Mouse (Mus musculus) inflammation-experienced regulatory T-cells, adult 6 months (primary cell): Measurements from ENCODE around the gene Emid1. TPM values are rescaled to one million over a fixed set of nuclear protein-coding genes. Genes with fewer than 3 reads are reported as not detected.
"Not testable (repeated sequence)": the region's sequence is repeated elsewhere in the genome, so short reads cannot be mapped to it uniquely, and the experiment has no call there.

ENCODE experiments used
- ATAC-seq: one replicate; pipeline ENCODE4 v1.8.0; 2017
- polyA plus RNA-seq, 3 experiments: library from polyadenylated mRNA; unstranded; fragments of 100-300 nt; shearing (Covaris generic); gene quantifications; one replicate each; pipeline ENCODE4 v1.2.1; 2017

Emid1 gene
- polyA plus RNA-seq, 3 experiments from 2014 or later: 0.83 TPM; not detected in 2

GRCm38 (mm10) chr11:5102384-5102783, 49.7 kb downstream of the Emid1 start:
- no peak for ATAC-seq

- ATAC-seq: no peak
Observed at GRCm38 (mm10) chr11:5101641-5102040, 50.4 kb downstream of the Emid1 start.

- ATAC-seq: no peak
Observed at GRCm38 (mm10) chr11:5100801-5101200, 51.3 kb downstream of the Emid1 start.

- ATAC-seq: no peak
Observed at GRCm38 (mm10) chr11:5100283-5100682, 51.8 kb downstream of the Emid1 start.

- ATAC-seq: no peak
Observed at GRCm38 (mm10) chr11:5099576-5100183, 52.4 kb downstream of the Emid1 start.

GRCm38 (mm10) chr11:5098736-5099542, 53.1 kb downstream of the Emid1 start, which contains the start of the genes Rhbdd3 and Ewsr1:
TSS of gene Rhbdd3 (plus strand) at chr11:5098926.
TSS of gene Ewsr1 (minus strand) at chr11:5099266.
- ATAC-seq: peak; percentile 86

- no peak for ATAC-seq
Observed at GRCm38 (mm10) chr11:5098035-5098735, 53.9 kb downstream of the Emid1 start.

- no peak for ATAC-seq
Observed at GRCm38 (mm10) chr11:5096480-5097020, 55.5 kb downstream of the Emid1 start.

GRCm38 (mm10) chr11:5095877-5096276, 56.2 kb downstream of the Emid1 start:
- ATAC-seq: no peak

- no peak for ATAC-seq
Observed at GRCm38 (mm10) chr11:5091706-5092105, 60.4 kb downstream of the Emid1 start.

GRCm38 (mm10) chr11:5089147-5089546, 62.9 kb downstream of the Emid1 start:
- no peak for ATAC-seq

GRCm38 (mm10) chr11:5076843-5077242, 75.2 kb downstream of the Emid1 start:
- ATAC-seq: not testable (repeated sequence)

GRCm38 (mm10) chr11:5075760-5076159, 76.3 kb downstream of the Emid1 start:
- ATAC-seq: no peak

GRCm38 (mm10) chr11:5074882-5075281, 77.2 kb downstream of the Emid1 start:
- ATAC-seq: no peak

- ATAC-seq: no peak
Observed at GRCm38 (mm10) chr11:5068126-5068971, 83.7 kb downstream of the Emid1 start.

GRCm38 (mm10) chr11:5067063-5067462, 85.0 kb downstream of the Emid1 start:
- ATAC-seq: no peak

- peak; percentile 29 for ATAC-seq
Observed at GRCm38 (mm10) chr11:5065056-5065821, 86.8 kb downstream of the Emid1 start, which contains the start of gene Gas2l1. TSS of gene Gas2l1 (minus strand) at chr11:5065327.

GRCm38 (mm10) chr11:5064282-5065055, 87.6 kb downstream of the Emid1 start:
- ATAC-seq: no peak

- no peak for ATAC-seq
Observed at GRCm38 (mm10) chr11:5063561-5064281, 88.3 kb downstream of the Emid1 start.
